Mouse (Mus musculus): ENCODE data around the gene Ddx46.
A peak's percentile ranks its signal among the peaks of the same experiment; 100 is the strongest.

The Ddx46 gene

DNA sequence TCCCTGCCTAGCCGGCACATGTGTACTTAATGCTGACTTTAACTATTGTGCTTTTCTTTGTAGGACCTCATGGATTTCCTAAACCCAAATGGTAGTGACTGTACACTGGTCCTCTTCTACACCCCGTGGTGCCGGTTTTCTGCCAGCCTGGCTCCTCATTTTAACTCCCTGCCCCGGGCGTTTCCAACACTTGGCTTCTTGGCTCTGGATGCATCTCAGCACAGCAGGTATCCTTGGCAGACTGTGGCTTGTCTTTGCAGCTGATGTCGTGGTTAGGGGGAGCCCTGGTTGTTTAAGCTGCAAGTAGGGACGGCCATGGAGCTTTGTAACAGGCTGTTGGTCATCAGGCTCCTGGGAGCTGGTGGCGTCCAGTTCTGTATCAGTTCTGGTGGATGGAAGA is 86.7 kb downstream of the Ddx46 start:
- no peak for DNase-seq (ENCODE audit: low spot score)

DNA sequence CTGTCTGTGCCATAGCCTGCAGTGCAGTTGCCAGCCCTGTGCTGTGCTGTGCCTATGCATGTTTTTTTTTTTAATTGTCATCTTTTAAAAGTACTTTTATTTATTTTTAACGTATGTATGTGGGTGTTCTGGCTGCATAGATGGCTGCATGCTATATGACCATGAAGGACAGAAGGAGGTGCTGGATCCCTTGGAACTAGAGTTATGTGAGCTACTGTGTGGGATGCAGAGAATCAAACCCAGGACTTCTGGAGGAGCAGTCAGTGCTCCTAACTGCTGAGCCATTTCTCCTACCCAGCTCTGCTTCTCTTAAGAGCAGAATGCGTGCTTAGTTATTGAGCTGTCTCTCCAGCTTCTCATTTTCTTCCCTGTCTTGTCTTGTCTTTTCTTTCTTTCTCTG is 87.2 kb downstream of the Ddx46 start:
- no peak for DNase-seq (ENCODE audit: low spot score)

DNA sequence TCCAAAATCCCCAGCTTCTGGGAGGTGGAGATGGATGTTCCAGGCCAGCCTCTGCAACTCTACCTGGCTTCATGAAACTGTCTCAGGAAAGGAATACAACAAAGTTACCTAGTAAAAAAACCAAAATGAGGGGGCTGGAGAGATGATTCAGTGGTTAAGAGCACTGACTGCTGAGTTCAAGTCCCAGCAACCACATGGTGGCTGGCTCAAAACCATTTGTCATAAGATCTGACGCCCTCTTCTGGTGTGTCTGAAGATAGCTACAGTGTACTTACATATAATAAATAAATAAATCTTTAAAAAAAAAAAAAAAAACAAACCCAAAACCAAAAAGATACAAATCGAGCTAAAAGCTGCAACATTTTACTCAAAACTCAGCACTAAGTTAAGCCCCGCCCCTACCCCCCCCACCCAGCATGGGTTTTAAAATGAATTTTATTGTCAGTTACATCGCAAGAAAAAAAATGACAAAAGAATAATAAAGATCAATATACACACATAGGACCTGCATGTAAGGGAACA is 91.8 kb downstream of the Ddx46 start:
- no peak for DNase-seq (ENCODE audit: low spot score)

DNA sequence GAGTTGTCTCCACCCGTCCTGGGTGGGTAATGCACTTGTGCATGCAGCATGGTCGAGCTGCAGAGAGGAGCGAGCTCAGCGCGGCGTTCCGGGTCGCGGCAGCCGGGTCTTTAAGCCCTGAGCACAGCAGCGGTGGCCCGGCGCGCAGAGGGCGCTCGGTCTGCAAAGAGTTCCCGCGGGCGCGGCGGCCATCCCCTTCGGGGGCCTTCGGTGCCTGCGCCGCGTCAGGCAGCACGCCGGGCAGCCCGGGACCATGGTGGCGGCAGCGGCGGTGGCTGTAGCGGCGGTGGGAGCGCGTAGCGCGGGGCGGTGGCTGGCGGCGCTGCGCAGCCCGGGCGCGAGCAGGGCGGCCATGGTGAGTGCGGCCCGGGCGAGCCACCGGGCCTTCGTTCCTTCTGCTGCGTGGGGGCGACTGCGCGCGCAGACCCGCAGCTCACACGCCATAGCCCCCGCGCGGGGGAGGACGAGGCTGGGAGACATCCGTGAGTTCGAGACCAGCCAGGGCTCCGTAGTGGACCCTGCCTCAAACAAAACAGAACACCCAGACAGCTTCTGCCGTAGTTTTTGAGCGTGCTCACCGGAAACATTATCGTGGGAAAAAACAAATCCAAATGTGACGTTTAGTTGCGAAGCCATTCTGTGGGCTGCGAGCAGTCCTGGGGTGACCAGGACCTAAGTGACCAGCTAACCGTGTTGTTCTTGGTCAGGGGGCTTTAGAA is 92.5 kb downstream of the Ddx46 start, which contains the start of gene Pcbd2:
Gene Pcbd2 (plus strand): TSS at position 249 of the 719 bp plus-strand sequence.
- peak; percentile 68 for DNase-seq (ENCODE audit: low spot score)

DNA sequence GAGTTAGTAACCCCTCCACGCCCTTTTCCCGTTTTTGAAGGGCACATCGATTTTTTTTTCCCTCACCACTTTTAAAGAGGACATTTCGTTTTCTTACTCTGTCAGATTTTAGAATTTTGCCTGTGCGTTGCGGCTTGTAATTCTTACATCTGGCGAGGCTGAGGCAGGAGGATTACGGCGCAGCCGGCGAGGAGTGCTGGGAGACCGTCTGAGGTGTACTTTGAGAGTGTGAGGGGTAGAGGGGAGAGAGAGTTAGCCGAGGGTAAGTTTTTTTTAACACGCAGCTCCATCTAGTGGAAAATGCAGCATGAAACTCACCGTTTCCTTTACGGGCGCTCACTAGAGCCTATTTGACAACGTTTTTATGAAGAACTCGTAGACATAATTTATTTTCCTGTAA is 93.0 kb downstream of the Ddx46 start:
- DNase-seq (ENCODE audit: low spot score) = no peak

DNA sequence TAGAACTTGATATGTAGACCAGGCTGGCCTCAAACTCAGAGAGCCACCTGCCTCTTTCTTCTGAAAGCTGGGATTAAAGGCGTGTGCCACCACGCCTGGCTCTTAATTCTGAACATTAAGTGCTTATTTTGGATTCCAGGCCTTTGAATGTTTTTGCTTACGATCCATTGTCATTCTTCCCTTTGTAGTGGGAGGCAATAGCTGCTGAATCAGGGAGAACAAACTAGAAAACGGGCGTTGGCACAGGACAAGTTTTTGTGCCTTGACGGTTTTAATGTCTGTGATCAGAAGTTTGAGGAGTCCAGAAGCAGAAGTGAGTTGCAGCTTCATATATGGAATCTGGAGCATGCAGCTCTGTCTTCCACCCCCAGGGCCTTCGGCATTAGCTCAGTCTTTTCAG is 95.9 kb downstream of the Ddx46 start:
- no peak for DNase-seq (ENCODE audit: low spot score)

Data from left cerebral cortex, adult 11 months (tissue).